Mouse (Mus musculus): Measurements from ENCODE around the gene Psma6. TPM values are rescaled to one million over a fixed set of nuclear protein-coding genes. Genes with fewer than 3 reads are reported as not detected.

Gene Psma6
- polyA plus RNA-seq, 1 experiment, result 17.3 TPM

DNA sequence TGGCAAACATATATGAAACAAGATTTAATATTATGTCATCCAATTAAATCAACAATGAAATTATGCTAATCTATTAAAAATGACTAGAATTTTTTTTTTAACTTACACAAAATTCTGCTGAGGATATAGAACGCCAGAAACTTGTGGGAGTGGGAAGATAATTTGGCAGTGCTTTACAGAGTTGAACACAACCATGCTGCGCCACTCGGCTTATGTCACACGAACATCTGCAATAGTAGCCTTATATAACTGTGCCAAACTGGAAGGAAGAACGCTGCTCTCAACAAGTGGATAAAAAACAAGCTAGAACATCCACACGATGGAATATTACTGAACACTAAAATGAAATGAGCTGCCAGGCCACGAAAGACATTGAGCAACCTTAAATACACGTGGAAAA is 45.2 kb downstream of the Psma6 start:
- 81% methylated on average over 8 of the region's 8 CpGs for WGBS

GRCm38 (mm10) chr12:55429956-55430355 is 45.9 kb downstream of the Psma6 start:
- WGBS, result 81% methylated on average over 4 of the region's 4 CpGs

More for the DNA sequence above, 45.2 kb downstream of the Psma6 start:
- no peak overlapping the region for H3K4me3 ChIP-seq (ENCODE audit: low read depth, low read length)
- no peak for TF ChIP-seq POLR2A (IDR thresholded peaks at IDR 0.05; ENCODE audit: low read depth, low read length)
- no peak overlapping the region for H3K27ac ChIP-seq (ENCODE audit: insufficient read depth, low read depth, low read length)
- no peaks in the 10 kb centered on the region for H3K27me3 ChIP-seq (ENCODE audit: control insufficient read depth, insufficient read depth, low read length)
- no peaks in the 10 kb centered on the region for H3K36me3 ChIP-seq (ENCODE audit: control insufficient read depth, insufficient read depth, low read length)
- peaks cover 6% of the 10 kb centered on the region for H3K4me1 ChIP-seq (ENCODE audit: control insufficient read depth, insufficient read depth, insufficient read length, low read length)

GRCm38 (mm10) chr12:55432284-55432919 is 48.4 kb downstream of the Psma6 start:
- TF ChIP-seq CTCF (IDR thresholded peaks at IDR 0.05; ENCODE audit: extremely low read depth, insufficient read length, insufficient replicate concordance, low read depth, low read length) (no peak), POLR2A (IDR thresholded peaks at IDR 0.05; ENCODE audit: low read depth, low read length) (no peak)

More at GRCm38 (mm10) chr12:55429956-55430355, 45.9 kb downstream of the Psma6 start:
- H3K27ac ChIP-seq (ENCODE audit: insufficient read depth, low read depth, low read length), result no peak overlapping the region
- no peak overlapping the region for H3K4me3 ChIP-seq (ENCODE audit: low read depth, low read length)
- no peaks in the 10 kb centered on the region for H3K27me3 ChIP-seq (ENCODE audit: control insufficient read depth, insufficient read depth, low read length)
- TF ChIP-seq CTCF (IDR thresholded peaks at IDR 0.05; ENCODE audit: extremely low read depth, insufficient read length, insufficient replicate concordance, low read depth, low read length) (no peak), POLR2A (IDR thresholded peaks at IDR 0.05; ENCODE audit: low read depth, low read length) (no peak)
- no peaks in the 10 kb centered on the region for H3K36me3 ChIP-seq (ENCODE audit: control insufficient read depth, insufficient read depth, low read length)
- H3K4me1 ChIP-seq (ENCODE audit: control insufficient read depth, insufficient read depth, insufficient read length, low read length), result peaks cover 8% of the 10 kb centered on the region

DNA sequence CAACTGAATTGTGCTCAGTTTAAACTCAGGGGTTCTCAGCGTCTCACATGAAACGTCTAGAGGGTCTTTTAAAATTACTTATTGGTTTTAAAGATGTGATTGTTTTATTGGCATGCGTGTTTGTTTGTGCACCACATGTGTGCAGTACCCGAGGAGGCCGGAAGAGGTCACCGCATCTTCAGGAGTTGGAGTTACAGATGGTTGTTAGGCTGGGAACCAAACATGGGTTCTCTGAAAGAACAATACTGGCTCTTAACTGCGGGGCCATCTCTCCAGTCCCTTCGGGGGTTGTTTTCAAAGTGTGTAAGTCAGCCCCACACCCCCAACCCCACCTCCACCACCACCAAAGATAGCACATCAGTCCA is 48.9 kb downstream of the Psma6 start:
- Histone ChIP-seq H3K27ac (ENCODE audit: insufficient read depth, low read depth, low read length) (no peak overlapping the region), H3K36me3 (ENCODE audit: control insufficient read depth, insufficient read depth, low read length) (no peaks in the 10 kb centered on the region), H3K27me3 (ENCODE audit: control insufficient read depth, insufficient read depth, low read length) (no peaks in the 10 kb centered on the region), H3K4me3 (ENCODE audit: low read depth, low read length) (no peak overlapping the region), H3K4me1 (ENCODE audit: control insufficient read depth, insufficient read depth, insufficient read length, low read length) (peaks cover 24% of the 10 kb centered on the region)
- no peak for TF ChIP-seq POLR2A (IDR thresholded peaks at IDR 0.05; ENCODE audit: low read depth, low read length)
- TF ChIP-seq CTCF (IDR thresholded peaks at IDR 0.05; ENCODE audit: extremely low read depth, insufficient read length, insufficient replicate concordance, low read depth, low read length), result no peak
- WGBS, result 98% methylated on average over 8 of the region's 8 CpGs

More at GRCm38 (mm10) chr12:55432284-55432919, 48.4 kb downstream of the Psma6 start:
- no peaks in the 10 kb centered on the region for H3K27me3 ChIP-seq (ENCODE audit: control insufficient read depth, insufficient read depth, low read length)
- peaks cover 24% of the 10 kb centered on the region for H3K4me1 ChIP-seq (ENCODE audit: control insufficient read depth, insufficient read depth, insufficient read length, low read length)
- H3K36me3 ChIP-seq (ENCODE audit: control insufficient read depth, insufficient read depth, low read length), result no peaks in the 10 kb centered on the region
- H3K4me3 ChIP-seq (ENCODE audit: low read depth, low read length), result no peak overlapping the region
- 91% methylated on average over 7 of the region's 7 CpGs for WGBS
- no peak overlapping the region for H3K27ac ChIP-seq (ENCODE audit: insufficient read depth, low read depth, low read length)

DNA sequence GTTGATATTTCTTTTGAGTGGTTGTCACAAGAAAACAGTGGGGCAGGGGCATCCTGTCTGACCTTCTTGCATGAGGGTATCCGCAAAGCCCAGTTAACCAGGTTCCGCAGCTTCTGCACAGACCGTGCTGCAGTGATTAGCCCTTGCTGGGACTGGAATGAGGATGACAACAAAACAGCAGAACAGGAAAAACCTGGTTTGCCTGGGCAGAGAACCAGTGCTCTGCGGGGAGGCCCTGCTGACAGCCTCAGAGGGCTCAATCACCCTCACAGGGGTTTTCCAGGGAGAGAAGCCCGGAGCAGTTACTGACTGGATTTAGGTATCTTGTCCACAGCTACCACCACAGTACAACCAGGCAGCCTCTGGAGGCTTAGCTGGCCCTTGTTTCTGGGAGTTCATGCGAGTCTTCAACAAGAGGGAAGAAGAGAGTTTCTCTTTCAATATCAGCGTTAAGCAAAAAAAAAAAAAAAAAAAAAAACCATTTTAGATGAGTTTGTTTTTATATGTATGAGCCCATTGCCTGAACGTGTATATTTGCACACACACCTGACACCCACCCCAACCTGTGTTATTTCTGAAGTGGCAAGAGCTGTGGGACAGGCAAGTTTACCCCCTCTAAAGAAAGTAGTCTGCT is 49.9 kb downstream of the Psma6 start:
- TF ChIP-seq POLR2A (IDR thresholded peaks at IDR 0.05; ENCODE audit: low read depth, low read length) (no peak), CTCF (IDR thresholded peaks at IDR 0.05; ENCODE audit: extremely low read depth, insufficient read length, insufficient replicate concordance, low read depth, low read length) (no peak)
- no peaks in the 10 kb centered on the region for H3K36me3 ChIP-seq (ENCODE audit: control insufficient read depth, insufficient read depth, low read length)
- peaks cover 32% of the 10 kb centered on the region for H3K4me1 ChIP-seq (ENCODE audit: control insufficient read depth, insufficient read depth, insufficient read length, low read length)
- WGBS, result 13% methylated on average over 8 of the region's 8 CpGs
- H3K4me3 ChIP-seq (ENCODE audit: low read depth, low read length), result no peak overlapping the region
- H3K27me3 ChIP-seq (ENCODE audit: control insufficient read depth, insufficient read depth, low read length), result no peaks in the 10 kb centered on the region
- H3K27ac ChIP-seq (ENCODE audit: insufficient read depth, low read depth, low read length), result peak overlapping the region; percentile 17

- Histone ChIP-seq H3K4me1 (ENCODE audit: control insufficient read depth, insufficient read depth, insufficient read length, low read length) (peaks cover 32% of the 10 kb centered on the region), H3K4me3 (ENCODE audit: low read depth, low read length) (no peak overlapping the region), H3K36me3 (ENCODE audit: control insufficient read depth, insufficient read depth, low read length) (no peaks in the 10 kb centered on the region), H3K27ac (ENCODE audit: insufficient read depth, low read depth, low read length) (peak overlapping the region; percentile 42; the same call in 1 of the 2 replicates), H3K27me3 (ENCODE audit: control insufficient read depth, insufficient read depth, low read length) (no peaks in the 10 kb centered on the region)
- WGBS, result 32% methylated on average over 1 of the region's 1 CpGs
- TF ChIP-seq CTCF (IDR thresholded peaks at IDR 0.05; ENCODE audit: extremely low read depth, insufficient read length, insufficient replicate concordance, low read depth, low read length) (no peak), POLR2A (IDR thresholded peaks at IDR 0.05; ENCODE audit: low read depth, low read length) (no peak)
These were observed 51.1 kb downstream of the Psma6 start for GRCm38 (mm10) chr12:55435080-55435479.

- peak overlapping the region; percentile 23 for H3K4me3 ChIP-seq (ENCODE audit: low read depth, low read length)
- no peaks in the 10 kb centered on the region for H3K36me3 ChIP-seq (ENCODE audit: control insufficient read depth, insufficient read depth, low read length)
- TF ChIP-seq CTCF (IDR thresholded peaks at IDR 0.05; ENCODE audit: extremely low read depth, insufficient read length, insufficient replicate concordance, low read depth, low read length), result peak; percentile 52; the same call in 1 of the 2 replicates
- no peak for TF ChIP-seq POLR2A (IDR thresholded peaks at IDR 0.05; ENCODE audit: low read depth, low read length)
- 26% methylated on average over 13 of the region's 13 CpGs for WGBS
- H3K4me1 ChIP-seq (ENCODE audit: control insufficient read depth, insufficient read depth, insufficient read length, low read length), result peaks cover 36% of the 10 kb centered on the region
- no peaks in the 10 kb centered on the region for H3K27me3 ChIP-seq (ENCODE audit: control insufficient read depth, insufficient read depth, low read length)
- peak overlapping the region; percentile 90 for H3K27ac ChIP-seq (ENCODE audit: insufficient read depth, low read depth, low read length)
These were observed 53.3 kb downstream of the Psma6 start for GRCm38 (mm10) chr12:55437122-55437826.

All from small intestine, adult 2 months (tissue).